Mouse (Mus musculus) MEL (cell line): ENCODE measurements around the gene Dmpk. TPM values are rescaled to one million over a fixed set of nuclear protein-coding genes. Genes with fewer than 3 reads are reported as not detected.
A peak's percentile ranks its signal among the peaks of the same experiment; 100 is the strongest.

Experiments used
- DNase-seq: peaks from one replicate; pipeline ENCODE4 v3.0.0; 2011; ENCODE audit warnings: low read depth, low spot score
- H3K27ac ChIP-seq: 2 replicates; pipeline ENCODE4 v1.5.1; 2012; ENCODE audit warnings: low read depth, mild to moderate bottlenecking, control low read depth, low read length, moderate library complexity; ENCODE audit not compliant: control insufficient read depth
- H3K27me3 ChIP-seq, 2 experiments: fragments of 150-350 bp in 1 of 2; sonication (generic) in 1 of 2; 2 replicates each; pipeline ENCODE4 v1.6.1; 2012; ENCODE audit warnings: low read length in 2 of 2, mild to moderate bottlenecking in 2 of 2, improper control_type of control experiment in 1 of 2, moderate library complexity in 1 of 2; ENCODE audit not compliant: insufficient read depth in 2 of 2, control insufficient read depth in 1 of 2
- H3K36me3 ChIP-seq, 2 experiments: 2 replicates each; pipeline ENCODE4 v1.6.1; 2012 to 2014; ENCODE audit warnings: low read length in 2 of 2, improper control_type of control experiment in 1 of 2, inconsistent platforms in 1 of 2, mild to moderate bottlenecking in 1 of 2; ENCODE audit not compliant: insufficient read depth in 2 of 2, control insufficient read depth in 1 of 2
- H3K4me1 ChIP-seq, 2 experiments: fragments of 150-350 bp in 1 of 2; sonication (generic) in 1 of 2; 2 replicates each; pipeline ENCODE4 v1.6.1; 2012; ENCODE audit warnings: low read length in 2 of 2, improper control_type of control experiment in 1 of 2, mild to moderate bottlenecking in 1 of 2; ENCODE audit not compliant: insufficient read depth in 2 of 2, control insufficient read depth in 1 of 2
- H3K4me3 ChIP-seq, 2 experiments: fragments of 150-350 bp in 1 of 2; sonication (generic) in 1 of 2; 2 replicates each; pipeline ENCODE4 v1.5.1; 2012; ENCODE audit warnings: low read depth in 2 of 2, low read length in 2 of 2, mild to moderate bottlenecking in 2 of 2, moderate library complexity in 2 of 2, control low read depth in 1 of 2, improper control_type of control experiment in 1 of 2; ENCODE audit not compliant: control insufficient read depth in 1 of 2, insufficient read depth in 1 of 2
- H3K79me2 ChIP-seq: 2 replicates; pipeline ENCODE4 v1.6.1; 2012; ENCODE audit warnings: mild to moderate bottlenecking, low read length, moderate library complexity; ENCODE audit not compliant: control insufficient read depth, poor library complexity, insufficient read depth
- H3K9ac ChIP-seq: 2 replicates; pipeline ENCODE4 v1.6.1; 2012; ENCODE audit warnings: low read depth, mild to moderate bottlenecking, control low read depth, low read length, moderate library complexity; ENCODE audit not compliant: control insufficient read depth, poor library complexity, severe bottlenecking
- H3K9me3 ChIP-seq: fragments of 150-350 bp; sonication (generic); replicated peaks from 2 replicates; pipeline ENCODE4 v1.6.1; 2012; ENCODE audit warnings: mild to moderate bottlenecking, low read length, improper control_type of control experiment, moderate library complexity; ENCODE audit not compliant: insufficient read depth
- BHLHE40 ChIP-seq: IDR thresholded peaks from 2 replicates; pipeline ENCODE4 v1.6.1; 2012; ENCODE audit warnings: low read depth, mild to moderate bottlenecking, inconsistent platforms, low read length, improper control_type of control experiment, borderline replicate concordance
- CHD1 ChIP-seq: IDR thresholded peaks from 2 replicates; pipeline ENCODE4 v1.6.1; 2012; ENCODE audit warnings: low read depth, mild to moderate bottlenecking, inconsistent platforms, low read length, improper control_type of control experiment
- CTCF ChIP-seq, 3 experiments: IDR thresholded peaks in 2 of 3; conservative IDR thresholded peaks in 1 of 3; 2 replicates each; pipeline ENCODE4 v1.5.1; 2011 to 2012; ENCODE audit warnings: low read length in 3 of 3, low read depth in 2 of 3, mild to moderate bottlenecking in 2 of 3, improper control_type of control experiment in 1 of 3, inconsistent platforms in 1 of 3, mixed read lengths in 1 of 3, moderate library complexity in 1 of 3; ENCODE audit not compliant: control insufficient read depth in 1 of 3, insufficient read depth in 1 of 3, poor library complexity in 1 of 3, severe bottlenecking in 1 of 3
- E2F4 ChIP-seq: IDR thresholded peaks from 2 replicates; pipeline ENCODE4 v1.6.1; 2011; ENCODE audit warnings: low read depth, low read length, improper control_type of control experiment, borderline replicate concordance
- ELF1 ChIP-seq: IDR thresholded peaks from 2 replicates; pipeline ENCODE4 v1.6.1; 2014; ENCODE audit warnings: low read depth, mild to moderate bottlenecking, inconsistent platforms, low read length, improper control_type of control experiment, moderate library complexity
- EP300 ChIP-seq, 2 experiments: IDR thresholded peaks; 2 replicates each; pipeline ENCODE4 v1.6.1; 2011; ENCODE audit warnings: improper control_type of control experiment in 2 of 2, low read length in 2 of 2, low read depth in 1 of 2, mild to moderate bottlenecking in 1 of 2
- ETS1 ChIP-seq: IDR thresholded peaks from 2 replicates; pipeline ENCODE4 v1.6.1; 2012; ENCODE audit warnings: low read depth, mild to moderate bottlenecking, inconsistent platforms, low read length, improper control_type of control experiment, moderate library complexity
- GABPA ChIP-seq: IDR thresholded peaks from 2 replicates; pipeline ENCODE4 v1.6.1; 2012; ENCODE audit warnings: low read depth, mild to moderate bottlenecking, inconsistent platforms, low read length, improper control_type of control experiment, moderate library complexity
- GATA1 ChIP-seq: IDR thresholded peaks from 2 replicates; pipeline ENCODE4 v1.6.1; 2011; ENCODE audit warnings: low read depth, low read length, improper control_type of control experiment
- HCFC1 ChIP-seq: IDR thresholded peaks from 2 replicates; pipeline ENCODE4 v1.6.1; 2012; ENCODE audit warnings: low read depth, mild to moderate bottlenecking, inconsistent platforms, low read length, improper control_type of control experiment, moderate library complexity
- JUND ChIP-seq: IDR thresholded peaks from 2 replicates; pipeline ENCODE4 v1.6.1; 2011; ENCODE audit warnings: low read depth, mild to moderate bottlenecking, improper control_type of control experiment, low read length
- KAT2A ChIP-seq: conservative IDR thresholded peaks from 2 replicates; pipeline ENCODE4 v1.6.1; 2012; ENCODE audit warnings: low read depth, low read length, improper control_type of control experiment, inconsistent platforms
- MAFK ChIP-seq: IDR thresholded peaks from 2 replicates; pipeline ENCODE4 v1.6.1; 2011; ENCODE audit warnings: low read depth, mild to moderate bottlenecking, low read length, improper control_type of control experiment, borderline replicate concordance
- MAX ChIP-seq: IDR thresholded peaks from 2 replicates; pipeline ENCODE4 v1.6.1; 2011; ENCODE audit warnings: low read length, improper control_type of control experiment
- MAZ ChIP-seq: IDR thresholded peaks from 2 replicates; pipeline ENCODE4 v1.6.1; 2012; ENCODE audit warnings: low read depth, mild to moderate bottlenecking, inconsistent platforms, low read length, improper control_type of control experiment
- MEF2A ChIP-seq: IDR thresholded peaks from 2 replicates; pipeline ENCODE4 v1.6.1; 2014; ENCODE audit warnings: low read depth, mild to moderate bottlenecking, inconsistent platforms, low read length, improper control_type of control experiment; ENCODE audit not compliant: poor library complexity, insufficient replicate concordance, severe bottlenecking; ENCODE audit errors: extremely low read depth
- MXI1 ChIP-seq: IDR thresholded peaks from 2 replicates; pipeline ENCODE4 v1.6.1; 2011; ENCODE audit warnings: mild to moderate bottlenecking, low read depth, low read length, improper control_type of control experiment
- MYC ChIP-seq: IDR thresholded peaks from 2 replicates; pipeline ENCODE4 v1.6.1; 2011; ENCODE audit warnings: low read depth, mild to moderate bottlenecking, low read length, improper control_type of control experiment, moderate library complexity
- NRF1 ChIP-seq: IDR thresholded peaks from 2 replicates; pipeline ENCODE4 v1.6.1; 2014; ENCODE audit warnings: low read depth, mild to moderate bottlenecking, inconsistent platforms, low read length, improper control_type of control experiment, moderate library complexity; ENCODE audit not compliant: poor library complexity, insufficient read depth, severe bottlenecking
- POLR2A ChIP-seq, 2 experiments: IDR thresholded peaks; 2 replicates each; pipeline ENCODE4 v1.6.1; 2011 to 2012; ENCODE audit warnings: low read length in 2 of 2, mild to moderate bottlenecking in 2 of 2, control low read depth in 1 of 2, improper control_type of control experiment in 1 of 2, low read depth in 1 of 2, moderate library complexity in 1 of 2; ENCODE audit not compliant: control insufficient read depth in 1 of 2, insufficient read depth in 1 of 2, poor library complexity in 1 of 2
- POLR2AphosphoS2 ChIP-seq: IDR thresholded peaks from 2 replicates; pipeline ENCODE4 v1.6.1; 2011; ENCODE audit warnings: low read length, improper control_type of control experiment
- POLR2AphosphoS5 ChIP-seq: IDR thresholded peaks from 2 replicates; pipeline ENCODE4 v1.6.1; 2012; ENCODE audit warnings: low read depth, borderline replicate concordance, mild to moderate bottlenecking, inconsistent platforms, low read length, moderate library complexity, mixed read lengths
- RAD21 ChIP-seq: IDR thresholded peaks from 2 replicates; pipeline ENCODE4 v1.6.1; 2011; ENCODE audit warnings: mild to moderate bottlenecking, low read depth, low read length, improper control_type of control experiment
- RCOR1 ChIP-seq: IDR thresholded peaks from 2 replicates; pipeline ENCODE4 v1.6.1; 2012; ENCODE audit warnings: low read depth, mild to moderate bottlenecking, inconsistent platforms, low read length, improper control_type of control experiment
- SIN3A ChIP-seq: IDR thresholded peaks from 2 replicates; pipeline ENCODE4 v1.6.1; 2012; ENCODE audit warnings: low read length, improper control_type of control experiment, inconsistent platforms
- SMC3 ChIP-seq: IDR thresholded peaks from 2 replicates; pipeline ENCODE4 v1.6.1; 2011; ENCODE audit warnings: low read depth, low read length, improper control_type of control experiment
- TAL1 ChIP-seq: IDR thresholded peaks from 2 replicates; pipeline ENCODE4 v1.6.1; 2012; ENCODE audit warnings: mild to moderate bottlenecking, inconsistent platforms, low read length, moderate library complexity, mixed read lengths
- TBP ChIP-seq: IDR thresholded peaks from 2 replicates; pipeline ENCODE4 v1.8.0; 2011; ENCODE audit warnings: low read depth, low read length, improper control_type of control experiment
- TCF12 ChIP-seq: IDR thresholded peaks from 2 replicates; pipeline ENCODE4 v1.6.1; 2014; ENCODE audit warnings: low read depth, mild to moderate bottlenecking, inconsistent platforms, low read length, improper control_type of control experiment, moderate library complexity
- UBTF ChIP-seq: IDR thresholded peaks from 2 replicates; pipeline ENCODE4 v1.6.1; 2012; ENCODE audit warnings: low read depth, mild to moderate bottlenecking, inconsistent platforms, low read length, improper control_type of control experiment, moderate library complexity, borderline replicate concordance; ENCODE audit not compliant: insufficient read depth
- USF1 ChIP-seq: IDR thresholded peaks from 2 replicates; pipeline ENCODE4 v1.6.1; 2014; ENCODE audit warnings: low read depth, mild to moderate bottlenecking, inconsistent platforms, low read length, improper control_type of control experiment, moderate library complexity
- USF2 ChIP-seq, 2 experiments: IDR thresholded peaks; 2 replicates each; pipeline ENCODE4 v1.6.1; 2011 to 2012; ENCODE audit warnings: improper control_type of control experiment in 2 of 2, low read length in 2 of 2, borderline replicate concordance in 1 of 2, inconsistent platforms in 1 of 2, low read depth in 1 of 2, mild to moderate bottlenecking in 1 of 2; ENCODE audit not compliant: insufficient read depth in 1 of 2
- ZC3H11A ChIP-seq: IDR thresholded peaks from 2 replicates; pipeline ENCODE4 v1.6.1; 2012; ENCODE audit warnings: low read depth, mild to moderate bottlenecking, inconsistent platforms, low read length, improper control_type of control experiment
- ZKSCAN1 ChIP-seq: IDR thresholded peaks from 2 replicates; pipeline ENCODE4 v1.6.1; 2012; ENCODE audit warnings: low read depth, mild to moderate bottlenecking, inconsistent platforms, low read length, improper control_type of control experiment, moderate library complexity
- ZMIZ1 ChIP-seq: IDR thresholded peaks from 2 replicates; pipeline ENCODE4 v1.6.1; 2012; ENCODE audit warnings: low read depth, mild to moderate bottlenecking, inconsistent platforms, low read length, improper control_type of control experiment, moderate library complexity
- ZNF384 ChIP-seq: IDR thresholded peaks from 2 replicates; pipeline ENCODE4 v1.6.1; 2012; ENCODE audit warnings: low read depth, mild to moderate bottlenecking, inconsistent platforms, low read length, improper control_type of control experiment
- polyA plus RNA-seq, 2 experiments: library from polyadenylated mRNA; stranded (reverse) in 1 of 2; unstranded in 1 of 2; fragments of >175 nt in 1 of 2; fragments of >200 nt in 1 of 2; gene quantifications; 2 replicates each; pipeline versions ENCODE4 v1.2.1 to v1.2.4; 2012; ENCODE audit warnings: low replicate concordance in 2 of 2, low read depth in 1 of 2; ENCODE audit not compliant: insufficient read length in 2 of 2, insufficient read depth in 1 of 2, missing spikeins in 1 of 2
- total RNA-seq: library from RNA; depleted of rRNA; stranded (reverse); fragments of 300-350 nt; gene quantifications from 2 replicates; pipeline ENCODE4 v1.2.3, GENCODE M21; 2012

Gene Dmpk
- total and polyA plus RNA-seq, 3 experiments, result 5.4 to 29.3 TPM; not detected in 1

- Histone ChIP-seq H3K4me1 (peaks cover 0 to 4% of the 10 kb centered on the region in 2 experiments; a peak in 2 of 4 replicates), H3K27me3 (no peaks in the 10 kb centered on the region), H3K36me3 (0 out of 4 replicates have a peak, but pooled peaks cover 0 to 2% of the 10 kb centered on the region in 2 experiments), H3K4me3 (peak overlapping the region; percentile 30 to 40; a peak in 3 of 4 replicates), H3K27ac (no peak overlapping the region), H3K9me3 (no peaks in the 10 kb centered on the region), H3K79me2 (no peaks in the 10 kb centered on the region), H3K9ac (peak overlapping the region; percentile 33; the same call in 1 of the 2 replicates)
- peak; percentile 95 for DNase-seq
- TF ChIP-seq POLR2AphosphoS5 (no peak), RAD21 (no peak), EP300 (IDR thresholded peaks at IDR 0.05; ENCODE audit: low read depth in 1 of 2, low read length in 2 of 2) (0 out of 4 replicates have a peak, but pooled peaks of 1 of the 2 experiments have one; percentile 17), SMC3 (no peak), CTCF (IDR thresholded peaks at IDR 0.05 in 2 of 3, conservative IDR thresholded peaks at IDR 0.05 in 1 of 3; ENCODE audit: control insufficient read depth in 1 of 3, insufficient read depth in 1 of 3, low read depth in 2 of 3, low read length in 3 of 3, poor library complexity in 1 of 3, severe bottlenecking in 1 of 3) (peak; percentile 46 to 81 (median 74); a peak in 5 of 6 replicates), UBTF (no peak), MAFK (no peak), SIN3A (peak; percentile 99), CHD1 (no peak), ZNF384 (no peak), TCF12 (no peak), E2F4 (no peak), HCFC1 (peak; percentile 77), ZC3H11A (no peak), MXI1 (peak; percentile 97), MEF2A (no peak), ZMIZ1 (no peak), NRF1 (peak; percentile 80), GATA1 (no peak), ELF1 (0 out of 2 replicates have a peak, but pooled peaks have one; percentile 39), GABPA (no peak), MAX (peak; percentile 98), MAZ (peak; percentile 67; the same call in 1 of the 2 replicates), ZKSCAN1 (no peak), KAT2A (no peak), USF1 (peak; percentile 95), ETS1 (peak; percentile 18; the same call in 1 of the 2 replicates), TBP (no peak), POLR2A (IDR thresholded peaks at IDR 0.05; ENCODE audit: control insufficient read depth in 1 of 2, insufficient read depth in 1 of 2, low read depth in 1 of 2, low read length in 2 of 2, poor library complexity in 1 of 2) (no peak; a peak in 1 of 4 replicates), POLR2AphosphoS2 (0 out of 2 replicates have a peak, but pooled peaks have one; percentile 42), USF2 (IDR thresholded peaks at IDR 0.05; ENCODE audit: borderline replicate concordance in 1 of 2, insufficient read depth in 1 of 2, low read depth in 1 of 2, low read length in 2 of 2) (peak in 1 of 2 experiments; percentile 68; a peak in 3 of 4 replicates), BHLHE40 (peak; percentile 82), JUND (no peak), TAL1 (no peak), RCOR1 (no peak), MYC (no peak)
These were observed 47.7 kb downstream of the Dmpk start for GRCm38 (mm10) chr7:19131324-19131848.
